Mouse (Mus musculus) erythroblast, embryonic 14.5 days (primary cell): ENCODE results near the gene Nkain2.

ENCODE experiments used
- GATA1 ChIP-seq: IDR thresholded peaks from 2 replicates; pipeline ENCODE4 v1.6.1; 2012; ENCODE audit warnings: low read length, inconsistent platforms, mixed read lengths
- TAL1 ChIP-seq: IDR thresholded peaks from 3 replicates; pipeline ENCODE4 v1.6.1; 2012; ENCODE audit warnings: low read length, inconsistent platforms, mixed read lengths

- TF ChIP-seq GATA1: no peak
- TF ChIP-seq TAL1: no peak
Observed at GRCm38 (mm10) chr10:32631043-32631442, 259.2 kb downstream of the Nkain2 start.
